Mouse (Mus musculus): ENCODE results near the gene 2310022B05Rik.

- TF ChIP-seq POLR2A (IDR thresholded peaks at IDR 0.05; ENCODE audit: control insufficient read depth, low read depth, low read length) (no peak), CTCF (IDR thresholded peaks at IDR 0.05; ENCODE audit: control insufficient read depth, insufficient read depth, insufficient replicate concordance, low read depth, low read length) (no peak)
Observed at GRCm38 (mm10) chr8:124653568-124654475, 9.3 kb downstream of the 2310022B05Rik start.
